Mouse (Mus musculus): ENCODE measurements around the gene Tial1.

Gene Tial1

GRCm38 (mm10) chr7:128416664-128417063 lies 44.9 kb downstream of the Tial1 start:
- no peak for DNase-seq

GRCm38 (mm10) chr7:128414433-128414832 lies 47.1 kb downstream of the Tial1 start:
- DNase-seq = no peak

DNA sequence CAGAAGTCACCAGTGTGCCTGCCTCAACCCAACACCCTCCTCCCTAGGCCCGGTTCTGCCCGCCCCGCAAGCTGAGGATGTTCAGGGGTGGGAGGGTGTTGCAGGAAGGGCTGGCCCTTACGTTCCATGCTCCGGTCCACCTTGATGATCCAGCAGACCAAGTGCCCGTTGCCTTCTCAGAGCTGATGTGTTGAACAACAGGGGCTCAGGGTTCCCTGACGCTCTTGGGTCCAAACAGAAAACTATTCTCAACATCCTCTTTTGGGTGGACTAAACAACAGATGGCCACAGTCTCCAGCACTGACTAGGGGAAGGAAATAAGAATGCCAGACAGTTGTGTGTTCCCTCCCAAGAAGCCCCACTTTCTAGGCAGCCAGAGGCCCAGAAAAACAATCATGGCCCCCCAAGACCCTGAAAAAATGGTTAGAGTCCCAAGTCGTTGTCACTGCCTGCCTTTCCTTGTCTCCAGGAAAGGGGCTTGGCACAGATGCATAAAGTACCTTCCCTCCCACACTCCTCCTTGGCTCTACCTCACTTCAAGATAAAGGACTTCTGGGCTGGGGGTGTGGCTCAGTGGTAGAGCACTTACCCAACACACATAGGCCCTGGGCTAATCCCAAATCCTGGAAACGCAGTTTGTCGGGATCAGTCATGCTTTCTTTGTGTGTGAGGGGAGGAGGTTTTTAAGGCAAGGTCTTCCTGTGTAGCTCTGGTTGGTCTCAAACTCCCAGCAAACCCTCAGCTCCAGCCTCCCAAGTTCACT lies 49.3 kb downstream of the Tial1 start:
- DNase-seq = no peak

GRCm38 (mm10) chr7:128410708-128411413 lies 50.7 kb downstream of the Tial1 start:
- DNase-seq = no peak

GRCm38 (mm10) chr7:128408265-128408664 lies 53.3 kb downstream of the Tial1 start:
- no peak for DNase-seq

GRCm38 (mm10) chr7:128403988-128404387 lies 57.5 kb downstream of the Tial1 start:
- DNase-seq = no peak

DNA sequence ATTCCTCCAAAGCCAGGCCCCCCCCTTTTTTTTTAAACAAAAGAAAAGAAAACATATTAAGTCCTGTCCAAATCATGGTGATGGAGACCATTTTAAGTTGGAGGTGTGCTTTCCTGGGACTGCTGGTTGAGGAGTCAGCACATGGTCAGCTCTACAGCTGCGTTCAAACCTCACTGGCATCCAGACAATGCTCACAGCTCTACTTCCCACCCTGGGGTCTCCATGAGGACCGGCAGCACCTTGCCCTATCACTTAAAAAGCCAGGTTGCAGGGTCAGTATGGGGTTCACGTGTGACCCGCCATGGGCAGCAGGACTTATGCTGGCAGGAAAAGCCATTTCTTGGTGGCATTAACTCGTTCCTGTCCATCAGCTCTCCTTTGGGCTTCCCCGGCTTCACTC lies 57.9 kb downstream of the Tial1 start:
- DNase-seq = peak in 1 of 2 experiments; percentile 14

- no peak for DNase-seq
These were observed 58.4 kb downstream of the Tial1 start for GRCm38 (mm10) chr7:128403128-128403527.

DNA sequence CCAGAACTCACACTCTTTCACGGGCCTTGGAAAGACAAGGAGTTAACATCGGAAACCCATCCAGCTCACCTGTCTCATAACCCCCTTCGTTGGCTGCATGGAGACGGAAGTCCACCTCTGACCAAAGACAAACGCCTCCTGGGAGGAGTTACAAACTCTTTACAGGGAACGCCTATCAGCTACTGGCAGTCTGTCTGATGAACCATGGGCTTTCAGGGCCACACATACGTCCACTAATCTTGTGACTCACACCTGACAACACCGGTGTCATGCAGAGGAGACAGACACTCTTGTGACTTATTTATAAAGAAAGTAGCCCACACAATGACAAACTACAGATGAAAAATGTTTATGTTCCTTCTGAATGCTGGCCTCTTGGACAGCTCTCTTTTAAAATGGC lies 58.9 kb downstream of the Tial1 start:
- DNase-seq = peak in 1 of 2 experiments; percentile 6

GRCm38 (mm10) chr7:128398664-128399063 lies 62.9 kb downstream of the Tial1 start:
- DNase-seq = peak in 1 of 2 experiments; percentile 27

- peak in 1 of 2 experiments; percentile 10 for DNase-seq
These were observed 64.5 kb downstream of the Tial1 start for GRCm38 (mm10) chr7:128397066-128397465.

DNA sequence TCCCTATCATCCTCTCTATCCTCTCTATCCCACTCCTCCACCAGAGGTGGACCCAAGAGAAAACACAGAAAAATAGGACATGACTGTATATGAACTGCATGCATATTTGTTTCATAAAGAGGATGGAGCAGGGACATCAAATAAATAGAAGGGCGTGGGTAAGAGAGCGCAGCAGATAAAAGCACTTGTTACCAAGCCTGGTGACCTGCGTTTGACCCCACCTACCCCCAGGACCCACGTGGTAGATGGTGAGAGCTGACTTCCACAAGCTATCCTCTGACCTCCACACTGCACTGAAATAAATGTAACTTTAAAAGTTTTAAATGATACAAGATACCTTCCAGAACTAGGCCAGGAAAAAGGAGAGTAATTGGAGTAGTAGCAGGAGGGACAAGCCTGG lies 67.8 kb downstream of the Tial1 start:
- DNase-seq = no peak

GRCm38 (mm10) chr7:128392972-128393314 lies 68.6 kb downstream of the Tial1 start:
- DNase-seq = peak in 1 of 2 experiments; percentile 20

DNA sequence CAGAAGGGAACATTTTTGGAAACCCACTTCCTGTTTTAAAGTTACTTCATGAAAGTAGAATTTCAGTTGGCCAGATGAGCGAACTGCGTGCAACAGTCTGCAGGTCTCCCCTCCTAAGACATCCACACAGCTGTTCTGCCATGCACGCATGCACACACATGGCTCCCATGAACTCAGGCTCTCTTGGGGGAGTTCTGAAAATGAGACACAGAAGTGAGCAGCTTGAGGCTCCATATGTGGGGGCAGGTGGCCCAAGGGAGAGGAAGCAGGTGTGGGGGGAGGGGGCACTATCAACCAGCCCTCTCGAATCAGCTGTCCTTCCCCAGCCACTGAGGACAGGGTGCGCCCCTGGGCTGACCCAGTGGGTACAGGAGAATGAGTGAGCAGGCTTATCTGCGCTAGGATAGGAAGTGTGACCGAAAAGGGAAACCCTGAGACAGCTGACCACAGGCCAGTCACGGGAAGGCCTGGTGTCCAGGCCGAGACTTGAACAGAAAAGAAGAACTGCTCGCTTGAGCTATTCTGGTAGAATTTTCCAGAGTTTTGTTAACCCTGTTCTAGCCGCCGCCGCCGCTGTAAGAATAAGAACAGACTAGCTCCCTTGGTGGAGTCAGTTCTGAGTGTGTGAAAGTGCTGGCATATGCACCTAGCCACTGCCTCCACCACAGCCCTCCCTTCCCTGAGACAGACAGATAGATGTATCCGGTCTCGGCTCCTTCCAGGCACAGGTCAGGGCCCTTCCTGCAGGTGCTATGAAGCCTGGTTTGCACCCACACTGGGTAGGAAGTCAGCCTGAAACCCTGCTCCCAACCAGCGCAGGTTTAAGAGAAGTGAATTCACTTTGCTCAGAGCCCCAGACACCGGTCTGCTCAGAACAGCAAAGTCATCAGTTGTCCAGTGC lies 69.2 kb downstream of the Tial1 start:
- peak in 1 of 2 experiments; percentile 31 for DNase-seq

- peak in 1 of 2 experiments; percentile 29 for DNase-seq
These were observed 70.1 kb downstream of the Tial1 start for GRCm38 (mm10) chr7:128391267-128392057.

Data from kidney, postnatal 25 days (tissue).